Mouse (Mus musculus) small intestine, adult 2 months (tissue): ENCODE results near the gene Phlpp1.

Source experiments
- CTCF ChIP-seq: fragments of 200-500 bp; IDR thresholded peaks from 2 replicates; pipeline ENCODE4 v1.5.1; 2012; ENCODE audit warnings: low read depth, mild to moderate bottlenecking, control low read depth, inconsistent platforms, low read length, moderate library complexity, mixed read lengths; ENCODE audit not compliant: insufficient replicate concordance, insufficient read length; ENCODE audit errors: extremely low read depth
- POLR2A ChIP-seq: fragments of 200-500 bp; IDR thresholded peaks from 2 replicates; pipeline ENCODE4 v1.6.1; 2012; ENCODE audit warnings: low read depth, mild to moderate bottlenecking, control low read depth, inconsistent platforms, low read length, moderate library complexity

GRCm38 (mm10) chr1:106286815-106287214 lies 115.3 kb downstream of the Phlpp1 start:
- TF ChIP-seq CTCF (no peak), POLR2A (no peak)
